Mouse (Mus musculus) forebrain, embryonic 12.5 days (tissue): ENCODE results near the gene Pld5. TPM values are rescaled to one million over a fixed set of nuclear protein-coding genes. Genes with fewer than 3 reads are reported as not detected.

Experiments used
- ATAC-seq: fragments of 200-750 bp; cut with Nextera tagmentation; 2 replicates; pipeline ENCODE4 v1.8.0; 2017; ENCODE audit warnings: moderate TSS enrichment; ENCODE audit not compliant: low FRiP score
- H3K27ac ChIP-seq: fragments of 300-500 bp; sonication (generic); 2 replicates; pipeline ENCODE4 v1.5.1; 2016; ENCODE audit warnings: mild to moderate bottlenecking
- H3K27me3 ChIP-seq: fragments of 300-500 bp; sonication (generic); 2 replicates; pipeline ENCODE4 v1.6.1; 2016; ENCODE audit warnings: mild to moderate bottlenecking
- H3K36me3 ChIP-seq: fragments of 300-500 bp; sonication (generic); replicated peaks from 2 replicates; pipeline ENCODE4 v1.6.1; 2016; ENCODE audit warnings: mild to moderate bottlenecking
- H3K4me1 ChIP-seq: fragments of 300-500 bp; sonication (generic); 2 replicates; pipeline ENCODE4 v1.6.1; 2016
- H3K4me2 ChIP-seq: fragments of 300-500 bp; sonication (generic); 2 replicates; pipeline ENCODE4 v1.6.1; 2016; ENCODE audit warnings: mild to moderate bottlenecking, moderate library complexity
- H3K4me3 ChIP-seq: fragments of 300-500 bp; sonication (generic); replicated peaks from 2 replicates; pipeline ENCODE4 v1.5.1; 2016; ENCODE audit warnings: mild to moderate bottlenecking
- H3K9ac ChIP-seq: fragments of 300-500 bp; sonication (generic); 2 replicates; pipeline ENCODE4 v1.6.1; 2016; ENCODE audit warnings: mild to moderate bottlenecking
- H3K9me3 ChIP-seq: fragments of 300-500 bp; sonication (generic); 2 replicates; pipeline ENCODE4 v1.6.1; 2016
- WGBS: fragments of 180-500 bp; shearing (Covaris S2); methylation state at CpG from one replicate; pipeline ENCODE4 v1.1.7; 2016; 5-methylcytosine and 5-hydroxymethylcytosine counted together
- polyA plus RNA-seq: library from polyadenylated mRNA; unstranded; fragments of >200 nt; fragmentation: Nextera tagmentation; extraction: Ambion mirVana; gene quantifications from 2 replicates; pipeline ENCODE4 v1.2.1, GENCODE M21; 2016

The Pld5 gene
- polyA plus RNA-seq, 1 experiment from 2014 or later, result 1.0 TPM

DNA sequence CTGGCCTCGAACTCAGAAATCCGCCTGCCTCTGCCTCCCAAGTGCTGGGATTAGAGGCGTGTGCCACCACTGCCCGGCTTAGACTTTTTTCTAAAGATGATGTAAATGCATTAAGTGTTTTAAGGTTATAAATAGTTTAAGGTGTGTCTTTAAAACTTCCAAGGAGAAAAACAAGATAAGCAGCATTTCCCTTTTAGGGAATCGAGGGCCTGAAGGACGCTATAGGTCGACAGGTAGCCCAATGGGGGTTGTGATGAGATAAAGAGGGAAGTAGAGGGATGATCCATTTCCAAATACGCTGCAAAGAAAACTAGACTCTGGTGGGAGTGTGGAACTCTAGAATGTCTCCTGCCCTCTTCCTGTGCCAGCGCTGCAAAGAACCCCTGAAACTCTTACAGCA is 355.1 kb downstream of the Pld5 start, which contains the start of gene Gm38100:
Gene Gm38100 (plus strand): TSS at position 301 of the 400 bp plus-strand sequence.
- no peaks in the 10 kb centered on the region for H3K27me3 ChIP-seq
- H3K9ac ChIP-seq, result no peak within 1 kb of the TSS
- no peaks in the 10 kb centered on the region for H3K4me1 ChIP-seq
- WGBS, result 94% methylated on average over 9 of the region's 9 CpGs
- no peaks in the 10 kb centered on the region for H3K36me3 ChIP-seq
- H3K4me3 ChIP-seq, result no peak within 1 kb of the TSS
- no peak within 1 kb of the TSS for H3K4me2 ChIP-seq
- no peaks in the 10 kb centered on the region for H3K9me3 ChIP-seq
- H3K27ac ChIP-seq, result no peak within 1 kb of the TSS
- ATAC-seq, result no peak

DNA sequence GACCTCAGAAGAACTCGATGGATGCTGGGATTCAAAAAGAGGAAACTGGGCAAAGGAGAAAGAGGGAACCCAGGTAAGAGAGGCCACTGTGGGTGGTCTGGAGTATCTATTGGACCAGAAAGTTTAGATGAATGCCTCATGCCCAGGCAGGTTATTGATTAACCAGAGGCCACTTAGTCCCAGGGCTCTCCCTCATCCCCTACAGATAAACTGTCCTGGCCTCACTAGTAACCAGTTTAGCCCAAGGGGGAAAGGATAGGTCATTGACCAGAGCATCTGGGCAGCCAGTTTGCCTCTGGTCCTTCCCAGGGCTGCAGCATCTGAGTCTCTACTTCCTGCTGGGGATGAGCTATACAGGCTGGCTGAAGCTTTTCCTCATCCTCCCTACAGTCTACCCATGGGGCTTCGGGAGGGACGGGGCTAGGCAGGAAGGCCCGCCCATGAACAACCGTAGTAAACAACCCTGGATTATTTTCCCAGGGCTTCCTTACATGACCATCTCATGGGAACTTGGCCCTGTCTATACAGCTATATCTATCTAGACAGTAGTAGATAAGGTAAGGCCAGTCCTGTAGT is 361.3 kb downstream of the Pld5 start:
- H3K4me3 ChIP-seq, result no peak overlapping the region
- H3K4me2 ChIP-seq, result no peak overlapping the region
- no peaks in the 10 kb centered on the region for H3K27me3 ChIP-seq
- H3K27ac ChIP-seq, result no peak overlapping the region
- H3K9me3 ChIP-seq, result no peaks in the 10 kb centered on the region
- WGBS, result 80% methylated on average over 5 of the region's 5 CpGs
- H3K36me3 ChIP-seq, result peaks cover 22% of the 10 kb centered on the region
- H3K4me1 ChIP-seq, result no peaks in the 10 kb centered on the region
- ATAC-seq, result no peak
- H3K9ac ChIP-seq, result no peak overlapping the region
